Mouse (Mus musculus) liver, embryonic 13.5 days (tissue): Measurements from ENCODE around the gene 1700066M21Rik. TPM values are rescaled to one million over a fixed set of nuclear protein-coding genes. Genes with fewer than 3 reads are reported as not detected.
A peak's percentile ranks its signal among the peaks of the same experiment; 100 is the strongest.

ENCODE experiments used
- ATAC-seq: fragments of 200-750 bp; cut with Nextera tagmentation; 2 replicates; pipeline ENCODE4 v1.8.0; 2017; ENCODE audit warnings: low read depth, mild to moderate bottlenecking, moderate number of reproducible peaks, moderate library complexity
- DNase-seq: peaks from one replicate; pipeline ENCODE4 v3.0.0; 2022
- H3K27ac ChIP-seq: fragments of 300-500 bp; sonication (generic); 2 replicates; pipeline ENCODE4 v1.5.1; 2015; ENCODE audit warnings: moderate library complexity, mild to moderate bottlenecking, inconsistent platforms
- H3K27me3 ChIP-seq: fragments of 300-500 bp; sonication (generic); 2 replicates; pipeline ENCODE4 v1.6.1; 2015; ENCODE audit warnings: mild to moderate bottlenecking, inconsistent platforms
- H3K36me3 ChIP-seq: fragments of 300-500 bp; sonication (generic); 2 replicates; pipeline ENCODE4 v1.6.1; 2015; ENCODE audit warnings: mild to moderate bottlenecking, inconsistent platforms
- H3K4me1 ChIP-seq: fragments of 300-500 bp; sonication (generic); replicated peaks from 2 replicates; pipeline ENCODE4 v1.6.1; 2015; ENCODE audit warnings: inconsistent platforms
- H3K4me2 ChIP-seq: fragments of 300-500 bp; sonication (generic); 2 replicates; pipeline ENCODE4 v1.6.1; 2015; ENCODE audit warnings: inconsistent platforms, mild to moderate bottlenecking, moderate library complexity
- H3K4me3 ChIP-seq: fragments of 300-500 bp; sonication (generic); replicated peaks from 2 replicates; pipeline ENCODE4 v1.5.1; 2015; ENCODE audit warnings: mild to moderate bottlenecking, inconsistent platforms
- H3K9ac ChIP-seq: fragments of 300-500 bp; sonication (generic); 2 replicates; pipeline ENCODE4 v1.6.1; 2015; ENCODE audit warnings: mild to moderate bottlenecking, inconsistent platforms
- H3K9me3 ChIP-seq: fragments of 300-500 bp; sonication (generic); replicated peaks from 2 replicates; pipeline ENCODE4 v1.6.1; 2016; ENCODE audit warnings: inconsistent platforms
- WGBS: fragments of 180-500 bp; shearing (Covaris S2); methylation state at CpG from one replicate; pipeline ENCODE4 v1.1.7; 2015; ENCODE audit not compliant: insufficient replicate concordance; 5-methylcytosine and 5-hydroxymethylcytosine counted together
- polyA plus RNA-seq: library from polyadenylated mRNA; unstranded; fragments of >200 nt; fragmentation: Nextera tagmentation; extraction: Ambion mirVana; gene quantifications from 2 replicates; pipeline ENCODE4 v1.2.1, GENCODE M21; 2015

The 1700066M21Rik gene
- polyA plus RNA-seq, 1 experiment from 2014 or later, result 8.9 TPM

- no peak for ATAC-seq
- DNase-seq, result no peak
- no peaks in the 10 kb centered on the region for H3K9me3 ChIP-seq
- H3K36me3 ChIP-seq, result no peaks in the 10 kb centered on the region
- H3K4me3 ChIP-seq, result no peak overlapping the region
- no peak overlapping the region for H3K9ac ChIP-seq
- no peaks in the 10 kb centered on the region for H3K4me1 ChIP-seq
- WGBS, result 80% methylated on average over 5 of the region's 5 CpGs
- H3K27me3 ChIP-seq, result no peaks in the 10 kb centered on the region
- H3K27ac ChIP-seq, result no peak overlapping the region
- H3K4me2 ChIP-seq, result no peak overlapping the region
Measured at GRCm38 (mm10) chr1:57358546-57358945, 18.9 kb upstream of the 1700066M21Rik start.

GRCm38 (mm10) chr1:57367446-57367845, 10.0 kb upstream of the 1700066M21Rik start:
- Histone ChIP-seq H3K9ac (no peak overlapping the region), H3K36me3 (no peaks in the 10 kb centered on the region), H3K9me3 (no peaks in the 10 kb centered on the region), H3K4me3 (no peak overlapping the region), H3K27me3 (no peaks in the 10 kb centered on the region), H3K4me2 (no peak overlapping the region), H3K4me1 (no peaks in the 10 kb centered on the region), H3K27ac (no peak overlapping the region)
- 73% methylated on average over 3 of the region's 3 CpGs for WGBS
- ATAC-seq, result no peak
- no peak for DNase-seq

- ATAC-seq, result no peak
- Histone ChIP-seq H3K4me1 (no peaks in the 10 kb centered on the region), H3K9ac (no peak overlapping the region), H3K4me3 (no peak overlapping the region), H3K36me3 (no peaks in the 10 kb centered on the region; the same call in 1 of the 2 replicates), H3K9me3 (no peaks in the 10 kb centered on the region), H3K27me3 (no peaks in the 10 kb centered on the region), H3K4me2 (no peak overlapping the region), H3K27ac (no peak overlapping the region)
- DNase-seq, result no peak
- 66% methylated on average over 4 of the region's 4 CpGs for WGBS
Measured at GRCm38 (mm10) chr1:57369111-57369510, 8.3 kb upstream of the 1700066M21Rik start.

- DNase-seq (no peak), ATAC-seq (no peak)
- Histone ChIP-seq H3K27me3 (no peaks in the 10 kb centered on the region), H3K9ac (no peak overlapping the region), H3K27ac (no peak overlapping the region), H3K4me1 (no peaks in the 10 kb centered on the region), H3K36me3 (no peaks in the 10 kb centered on the region; the same call in 1 of the 2 replicates), H3K9me3 (no peaks in the 10 kb centered on the region), H3K4me3 (no peak overlapping the region), H3K4me2 (no peak overlapping the region)
- WGBS, result 51% methylated on average over 4 of the region's 4 CpGs
Measured at GRCm38 (mm10) chr1:57370451-57370850, 7.0 kb upstream of the 1700066M21Rik start.

GRCm38 (mm10) chr1:57375276-57375675, 2.1 kb upstream of the 1700066M21Rik start:
- 78% methylated on average over 2 of the region's 2 CpGs for WGBS
- Histone ChIP-seq H3K9me3 (no peaks in the 10 kb centered on the region), H3K4me3 (no peak overlapping the region), H3K36me3 (no peaks in the 10 kb centered on the region; the same call in 1 of the 2 replicates), H3K9ac (no peak overlapping the region), H3K4me1 (peaks cover 21% of the 10 kb centered on the region), H3K27me3 (no peaks in the 10 kb centered on the region), H3K4me2 (no peak overlapping the region), H3K27ac (no peak overlapping the region)
- ATAC-seq, result no peak
- no peak for DNase-seq

GRCm38 (mm10) chr1:57376806-57377205, 614 bp upstream of the 1700066M21Rik start:
- H3K27ac ChIP-seq, result peak overlapping the region; percentile 77
- ATAC-seq, result no peak
- WGBS, result 44% methylated on average over 6 of the region's 6 CpGs

GRCm38 (mm10) chr1:57386519-57386918, 9.1 kb downstream of the 1700066M21Rik start:
- no peak overlapping the region for H3K4me3 ChIP-seq
- H3K9ac ChIP-seq, result no peak overlapping the region
- H3K27ac ChIP-seq, result no peak overlapping the region
- no peak overlapping the region for H3K4me2 ChIP-seq
- H3K36me3 ChIP-seq, result peaks cover 15% of the 10 kb centered on the region
- ATAC-seq, result no peak
- H3K9me3 ChIP-seq, result no peaks in the 10 kb centered on the region
- no peaks in the 10 kb centered on the region for H3K4me1 ChIP-seq
- H3K27me3 ChIP-seq, result no peaks in the 10 kb centered on the region
- no peak for DNase-seq

More at GRCm38 (mm10) chr1:57376806-57377205, 614 bp upstream of the 1700066M21Rik start:
- Histone ChIP-seq H3K4me1 (peaks cover 21% of the 10 kb centered on the region), H3K9me3 (no peaks in the 10 kb centered on the region), H3K9ac (peak overlapping the region; percentile 98), H3K4me2 (peak overlapping the region; percentile 94), H3K4me3 (peak overlapping the region; percentile 98), H3K36me3 (no peaks in the 10 kb centered on the region; the same call in 1 of the 2 replicates), H3K27me3 (no peaks in the 10 kb centered on the region)
- peak; percentile 2 for DNase-seq

GRCm38 (mm10) chr1:57387876-57388275, 10.5 kb downstream of the 1700066M21Rik start:
- H3K9me3 ChIP-seq, result no peaks in the 10 kb centered on the region
- peaks cover 16% of the 10 kb centered on the region for H3K36me3 ChIP-seq
- H3K9ac ChIP-seq, result no peak overlapping the region
- H3K4me2 ChIP-seq, result no peak overlapping the region
- ATAC-seq (no peak), DNase-seq (no peak)
- no peaks in the 10 kb centered on the region for H3K27me3 ChIP-seq
- H3K4me3 ChIP-seq, result no peak overlapping the region
- 0 out of 2 replicates have a peak, but pooled peaks cover 2% of the 10 kb centered on the region for H3K4me1 ChIP-seq
- H3K27ac ChIP-seq, result no peak overlapping the region
- 62% methylated on average over 2 of the region's 2 CpGs for WGBS

- ATAC-seq (no peak), DNase-seq (no peak)
- Histone ChIP-seq H3K4me1 (0 out of 2 replicates have a peak, but pooled peaks cover 2% of the 10 kb centered on the region), H3K27ac (no peak overlapping the region), H3K9me3 (no peaks in the 10 kb centered on the region), H3K36me3 (peaks cover 20% of the 10 kb centered on the region), H3K4me3 (no peak overlapping the region), H3K4me2 (no peak overlapping the region), H3K9ac (no peak overlapping the region), H3K27me3 (no peaks in the 10 kb centered on the region)
- 83% methylated on average over 8 of the region's 8 CpGs for WGBS
Measured at GRCm38 (mm10) chr1:57388402-57389155, 11.2 kb downstream of the 1700066M21Rik start.

- 0 out of 2 replicates have a peak, but pooled peaks cover 2% of the 10 kb centered on the region for H3K4me1 ChIP-seq
- no peak overlapping the region for H3K4me2 ChIP-seq
- no peaks in the 10 kb centered on the region for H3K27me3 ChIP-seq
- WGBS, result 77% methylated on average over 4 of the region's 4 CpGs
- no peak overlapping the region for H3K27ac ChIP-seq
- no peak for DNase-seq
- H3K9me3 ChIP-seq, result no peaks in the 10 kb centered on the region
- H3K36me3 ChIP-seq, result peaks cover 32% of the 10 kb centered on the region
- no peak overlapping the region for H3K4me3 ChIP-seq
- H3K9ac ChIP-seq, result no peak overlapping the region
- ATAC-seq, result no peak
Measured at GRCm38 (mm10) chr1:57390993-57391790, 13.8 kb downstream of the 1700066M21Rik start.

- WGBS, result 72% methylated on average over 4 of the region's 4 CpGs
- DNase-seq, result no peak
- Histone ChIP-seq H3K27me3 (no peaks in the 10 kb centered on the region), H3K9ac (no peak overlapping the region), H3K4me3 (no peak overlapping the region), H3K9me3 (no peaks in the 10 kb centered on the region), H3K27ac (no peak overlapping the region), H3K4me2 (no peak overlapping the region), H3K36me3 (peaks cover 41% of the 10 kb centered on the region), H3K4me1 (0 out of 2 replicates have a peak, but pooled peaks cover 2% of the 10 kb centered on the region)
- ATAC-seq, result no peak
Measured at GRCm38 (mm10) chr1:57392417-57392816, 15.0 kb downstream of the 1700066M21Rik start.
